Mouse (Mus musculus) olfactory bulb, adult 2 months (tissue): ENCODE measurements around the gene Slc36a3. TPM values are rescaled to one million over a fixed set of nuclear protein-coding genes. Genes with fewer than 3 reads are reported as not detected.

Source experiments
- H3K27ac ChIP-seq: fragments of 200-500 bp; 2 replicates; pipeline ENCODE4 v1.5.1; 2012; ENCODE audit warnings: low read depth, low read length; ENCODE audit not compliant: insufficient read depth
- H3K4me1 ChIP-seq: fragments of 200-500 bp; 2 replicates; pipeline ENCODE4 v1.6.1; 2012; ENCODE audit warnings: low read length; ENCODE audit not compliant: control insufficient read depth, insufficient read depth
- H3K4me3 ChIP-seq: fragments of 200-500 bp; 2 replicates; pipeline ENCODE4 v1.5.1; 2012; ENCODE audit warnings: mild to moderate bottlenecking, low read depth, low read length, moderate library complexity; ENCODE audit not compliant: insufficient read depth
- CTCF ChIP-seq: fragments of 200-500 bp; IDR thresholded peaks from 2 replicates; pipeline ENCODE4 v1.5.1; 2012; ENCODE audit warnings: low read depth, mild to moderate bottlenecking, low read length, moderate library complexity; ENCODE audit not compliant: insufficient read depth
- POLR2A ChIP-seq: fragments of 200-500 bp; IDR thresholded peaks from 2 replicates; pipeline ENCODE4 v1.6.1; 2012; ENCODE audit warnings: mild to moderate bottlenecking, low read depth, low read length, moderate library complexity; ENCODE audit not compliant: insufficient read depth
- WGBS: fragments of 180-500 bp; shearing (Covaris S2); methylation state at CpG from one replicate; pipeline ENCODE4 v1.1.7; 2018; 5-methylcytosine and 5-hydroxymethylcytosine counted together
- polyA plus RNA-seq: library from polyadenylated mRNA; stranded (reverse); fragments of >200 nt; gene quantifications from 2 replicates; pipeline ENCODE4 v1.2.4, GENCODE M21; 2012; ENCODE audit warnings: low replicate concordance; ENCODE audit not compliant: missing spikeins, insufficient read depth, insufficient read length

The Slc36a3 gene
- polyA plus RNA-seq, result not detected in 2 replicates

- Histone ChIP-seq H3K4me3 (no peak within 1 kb of the TSS), H3K27ac (no peak within 1 kb of the TSS), H3K4me1 (no peaks in the 10 kb centered on the region)
- TF ChIP-seq CTCF (no peak), POLR2A (no peak)
- whole genome bisulfite sequencing, result 78% methylated on average over 3 of the region's 3 CpGs
Measured at GRCm38 (mm10) chr11:55151608-55152007, at the start of gene Slc36a3. Gene Slc36a3 (minus strand): TSS chr11:55151708.

- Histone ChIP-seq H3K27ac (no peak overlapping the region), H3K4me3 (no peak overlapping the region), H3K4me1 (peaks cover 8% of the 10 kb centered on the region; the same call in 1 of the 2 replicates)
- TF ChIP-seq CTCF (no peak), POLR2A (no peak)
- WGBS, result 84% methylated on average over 8 of the region's 8 CpGs
Measured at GRCm38 (mm10) chr11:55197740-55198510, 46.4 kb upstream of the Slc36a3 start.

- TF ChIP-seq CTCF, result no peak
- TF ChIP-seq POLR2A, result no peak
- no peak overlapping the region for H3K4me3 ChIP-seq
- H3K4me1 ChIP-seq, result peaks cover 8% of the 10 kb centered on the region; the same call in 1 of the 2 replicates
- 48% methylated on average over 6 of the region's 6 CpGs for WGBS
- no peak overlapping the region for H3K27ac ChIP-seq
Measured at GRCm38 (mm10) chr11:55197086-55197485, 45.6 kb upstream of the Slc36a3 start.

GRCm38 (mm10) chr11:55190216-55190615, 38.7 kb upstream of the Slc36a3 start:
- H3K4me1 ChIP-seq, result peaks cover 17% of the 10 kb centered on the region
- H3K4me3 ChIP-seq, result no peak overlapping the region
- TF ChIP-seq POLR2A (no peak), CTCF (no peak)
- WGBS, result 91% methylated on average over 3 of the region's 3 CpGs
- H3K27ac ChIP-seq, result no peak overlapping the region

- Histone ChIP-seq H3K27ac (no peak overlapping the region), H3K4me3 (no peak overlapping the region), H3K4me1 (peaks cover 14% of the 10 kb centered on the region)
- no peak for TF ChIP-seq POLR2A
- TF ChIP-seq CTCF, result no peak
- 71% methylated on average over 6 of the region's 6 CpGs for WGBS
Measured at GRCm38 (mm10) chr11:55187777-55188176, 36.3 kb upstream of the Slc36a3 start.

GRCm38 (mm10) chr11:55187292-55187691, 35.8 kb upstream of the Slc36a3 start:
- peaks cover 14% of the 10 kb centered on the region for H3K4me1 ChIP-seq
- H3K27ac ChIP-seq, result no peak overlapping the region
- TF ChIP-seq POLR2A (no peak), CTCF (no peak)
- no peak overlapping the region for H3K4me3 ChIP-seq
- 39% methylated on average over 4 of the region's 4 CpGs for WGBS

GRCm38 (mm10) chr11:55184733-55185291, 33.3 kb upstream of the Slc36a3 start, which contains the start of gene Slc36a2:
Gene Slc36a2 (minus strand): TSS chr11:55185077.
- 41% methylated on average over 10 of the region's 10 CpGs for WGBS
- no peak for TF ChIP-seq CTCF
- TF ChIP-seq POLR2A, result no peak
- Histone ChIP-seq H3K27ac (no peak within 1 kb of the TSS), H3K4me1 (peaks cover 14% of the 10 kb centered on the region), H3K4me3 (no peak within 1 kb of the TSS)

- H3K4me1 ChIP-seq, result peaks cover 14% of the 10 kb centered on the region
- no peak for TF ChIP-seq POLR2A
- TF ChIP-seq CTCF, result no peak
- H3K4me3 ChIP-seq, result no peak overlapping the region
- WGBS, result 93% methylated on average over 5 of the region's 5 CpGs
- H3K27ac ChIP-seq, result no peak overlapping the region
Measured at GRCm38 (mm10) chr11:55184246-55184645, 32.7 kb upstream of the Slc36a3 start.

GRCm38 (mm10) chr11:55183124-55183523, 31.6 kb upstream of the Slc36a3 start:
- TF ChIP-seq POLR2A (no peak), CTCF (no peak)
- Histone ChIP-seq H3K4me1 (peaks cover 14% of the 10 kb centered on the region), H3K27ac (no peak overlapping the region), H3K4me3 (no peak overlapping the region)
- WGBS, result 62% methylated on average over 7 of the region's 7 CpGs
